Mouse (Mus musculus) 416B (cell line): ENCODE results near the gene Mtcl1.

Source experiments
- DNase-seq: peaks from one replicate; pipeline ENCODE4 v3.0.0; 2011; ENCODE audit warnings: low read depth

Mtcl1 gene

DNA sequence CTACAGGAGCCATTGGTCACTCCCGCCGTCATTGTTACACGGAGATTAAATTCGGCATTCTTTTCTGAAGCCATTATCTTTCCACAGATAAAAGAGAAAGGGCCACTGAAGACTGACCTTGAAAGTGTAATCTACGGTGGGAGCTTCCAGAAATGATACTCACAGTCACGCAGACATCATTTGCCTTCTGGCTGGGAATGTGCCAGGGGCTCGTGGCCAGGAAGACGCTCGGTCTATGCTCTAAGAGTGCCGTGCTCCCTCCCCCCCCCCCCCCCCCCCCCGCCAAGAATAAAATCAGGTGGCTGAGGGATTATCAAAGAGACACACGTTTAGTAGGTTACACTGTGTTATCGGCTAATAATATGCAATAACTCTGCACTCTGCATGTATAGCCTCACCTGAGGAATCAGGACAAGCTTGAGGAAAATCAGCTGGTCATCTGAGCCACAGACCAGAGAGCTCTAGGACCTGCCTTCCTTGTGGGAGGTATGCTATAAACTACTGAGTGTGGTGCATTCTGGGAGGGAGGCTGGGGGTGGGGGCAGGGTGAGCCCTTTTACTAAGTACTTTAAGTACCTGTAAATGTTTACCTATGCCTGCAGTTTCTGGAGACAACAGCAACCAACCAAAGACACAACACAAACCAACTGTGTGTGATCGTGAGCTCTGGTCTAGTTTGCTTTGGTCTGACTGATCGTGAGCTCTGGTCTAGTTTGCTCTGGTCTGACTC lies 87.1 kb downstream of the Mtcl1 start:
- DNase-seq = no peak

DNA sequence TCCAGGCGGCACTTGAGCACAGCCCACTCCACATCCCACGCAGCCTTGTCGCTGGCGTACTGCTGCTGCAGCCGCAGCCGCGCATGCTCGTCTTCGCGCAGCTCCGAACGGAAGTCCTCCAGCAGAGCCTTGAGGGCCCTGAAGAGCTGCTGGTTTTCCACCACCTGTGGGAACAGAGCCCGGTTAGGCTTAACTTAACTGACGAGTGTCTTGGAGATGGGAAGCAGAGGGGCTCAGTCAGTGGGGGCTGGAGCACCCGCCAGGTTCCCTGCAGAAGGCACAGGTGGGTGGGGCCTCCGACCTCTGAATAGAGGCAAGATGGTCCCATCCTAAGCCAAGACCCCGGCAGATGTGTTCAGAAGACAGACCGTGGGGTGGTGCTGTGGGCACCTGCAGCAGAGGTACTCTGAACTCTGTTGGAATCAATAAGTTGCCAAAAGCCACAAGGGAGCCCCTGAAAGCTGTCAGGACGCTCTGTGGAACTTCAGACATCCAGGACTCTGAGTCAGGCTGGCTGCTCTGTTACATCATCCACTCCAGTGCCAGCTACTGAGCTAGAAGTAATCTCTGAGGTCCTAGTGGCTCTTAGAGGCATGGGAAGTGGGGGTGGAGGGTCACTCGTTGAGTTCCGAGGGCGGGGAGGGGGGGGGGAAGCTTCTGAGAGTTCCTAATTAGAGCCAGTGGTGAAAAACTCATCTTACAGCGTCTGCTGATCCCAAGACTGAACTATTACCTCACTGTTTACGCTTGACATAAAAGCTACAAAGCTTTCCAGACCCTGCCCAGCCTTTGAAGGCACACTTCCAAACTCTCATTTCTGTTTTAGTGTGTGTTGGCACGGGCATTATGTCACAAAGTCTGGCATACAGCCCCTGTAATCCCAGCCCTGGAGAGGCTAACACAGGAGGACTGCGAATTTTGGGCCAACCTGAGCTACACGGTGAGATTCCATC lies 91.2 kb downstream of the Mtcl1 start:
- DNase-seq = no peak

DNA sequence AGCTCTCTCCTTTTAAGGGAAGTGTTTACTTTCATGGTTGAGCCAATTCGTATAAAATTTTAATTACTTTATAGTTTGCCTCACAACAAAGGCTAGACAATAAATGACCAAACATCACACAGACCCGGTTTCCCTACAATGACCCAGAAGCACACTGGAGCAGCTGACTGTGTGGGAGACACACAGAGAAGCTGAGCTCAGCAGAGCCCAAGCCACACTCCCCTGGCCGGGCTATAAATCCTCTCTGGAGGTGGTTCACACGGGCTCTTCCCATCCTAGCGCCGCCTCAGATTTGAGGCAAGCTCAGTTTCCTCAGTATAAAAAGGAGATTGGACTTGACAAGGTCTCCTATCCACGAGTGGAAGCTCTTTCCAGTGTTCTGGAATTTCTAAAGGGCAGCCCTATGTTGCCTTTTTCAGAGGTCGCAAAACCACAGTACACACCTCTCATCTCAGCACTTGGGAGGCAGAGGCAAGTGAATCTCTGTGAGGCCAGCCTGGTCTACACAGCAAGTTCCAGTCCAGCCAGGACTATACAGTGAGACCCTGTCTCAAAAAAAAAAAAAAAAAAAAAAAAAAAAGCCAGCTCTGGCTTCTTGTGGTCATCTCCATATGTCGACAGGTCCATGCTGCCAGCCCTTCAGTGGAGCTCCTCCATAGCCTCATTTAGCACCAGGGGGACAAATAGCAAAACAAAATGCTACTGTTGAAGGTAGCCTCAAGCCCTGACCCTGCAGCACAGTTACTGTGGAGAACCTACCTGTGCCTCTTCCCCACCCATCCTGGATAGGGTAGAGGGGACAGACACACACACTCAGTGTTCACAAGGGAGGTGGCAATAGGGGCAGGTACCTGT lies 92.2 kb downstream of the Mtcl1 start:
- DNase-seq = no peak

DNA sequence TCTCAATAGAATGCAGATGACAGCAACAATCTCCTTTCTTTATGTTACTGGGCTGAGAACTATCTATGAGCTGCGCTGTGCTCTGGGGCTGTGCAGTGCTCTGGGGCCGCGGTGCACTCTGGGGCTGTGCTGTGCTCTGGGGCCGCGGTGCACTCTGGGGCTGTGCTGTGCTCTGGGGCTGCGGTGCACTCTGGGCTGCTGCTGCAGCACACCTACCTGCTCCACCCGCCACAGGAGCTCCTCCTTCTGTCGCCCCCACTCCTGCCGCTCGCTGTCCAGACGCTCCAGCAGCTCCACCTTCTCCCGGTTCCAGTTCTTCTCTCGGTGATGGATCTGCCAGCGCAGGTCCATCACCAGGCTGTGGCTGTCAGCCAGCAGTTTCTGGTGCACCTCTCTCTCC lies 95.6 kb downstream of the Mtcl1 start:
- DNase-seq = no peak

DNA sequence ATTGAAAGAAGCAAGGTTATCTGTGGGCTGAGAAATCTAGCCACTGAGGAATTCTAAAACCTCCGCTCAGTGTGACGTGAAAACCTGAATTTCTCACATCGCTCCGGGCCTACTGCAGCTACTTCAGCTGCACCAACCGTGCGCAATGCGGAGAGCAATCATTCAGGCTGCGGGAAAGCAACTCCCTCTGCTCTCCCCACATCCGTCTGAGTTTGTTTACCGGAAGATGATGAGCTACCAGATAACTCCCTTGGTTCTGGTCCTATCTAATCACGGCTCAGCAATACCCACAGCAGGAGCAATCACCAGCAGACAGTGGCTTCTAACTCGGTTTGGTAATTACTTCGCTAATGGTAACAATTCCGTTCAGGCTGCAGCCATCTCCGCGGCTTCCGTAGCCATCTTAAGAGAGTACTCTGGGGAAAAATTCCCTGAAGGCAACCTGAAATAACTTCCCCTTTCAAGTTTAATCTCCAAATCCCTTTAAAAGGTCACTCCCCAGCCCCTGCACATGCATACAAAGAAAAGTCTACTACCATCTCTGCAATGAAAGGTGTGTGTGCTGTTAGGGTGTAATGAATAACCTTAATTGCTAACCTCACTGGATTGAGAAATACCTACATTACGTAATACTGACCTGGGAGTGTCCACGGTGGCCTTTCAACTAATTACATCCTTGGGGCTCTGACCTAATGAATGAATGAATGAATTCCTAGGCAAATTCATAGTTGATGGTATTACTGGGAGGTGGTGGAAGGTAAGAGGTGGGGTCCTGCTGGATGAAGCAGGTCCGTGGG lies 96.5 kb downstream of the Mtcl1 start:
- no peak for DNase-seq

DNA sequence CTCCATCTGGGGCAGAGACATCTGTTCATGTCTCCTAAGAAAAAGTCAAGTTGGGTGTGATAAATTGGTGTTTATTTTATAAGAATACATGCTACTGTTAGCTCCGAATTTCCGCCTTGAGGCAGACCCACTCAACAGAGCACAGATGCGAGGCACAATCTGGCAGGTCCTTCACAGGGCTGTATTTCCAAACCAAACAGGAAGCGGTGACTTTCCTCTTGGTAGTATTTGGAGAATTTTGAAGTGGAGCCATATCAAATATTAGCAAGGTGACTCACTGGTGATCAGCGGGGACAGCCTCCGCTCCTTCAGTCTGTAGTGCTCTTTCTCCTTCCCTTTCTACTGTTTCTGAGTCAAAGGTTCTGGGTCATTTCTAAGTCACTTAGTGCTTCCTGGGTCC lies 97.3 kb downstream of the Mtcl1 start:
- DNase-seq = no peak

DNA sequence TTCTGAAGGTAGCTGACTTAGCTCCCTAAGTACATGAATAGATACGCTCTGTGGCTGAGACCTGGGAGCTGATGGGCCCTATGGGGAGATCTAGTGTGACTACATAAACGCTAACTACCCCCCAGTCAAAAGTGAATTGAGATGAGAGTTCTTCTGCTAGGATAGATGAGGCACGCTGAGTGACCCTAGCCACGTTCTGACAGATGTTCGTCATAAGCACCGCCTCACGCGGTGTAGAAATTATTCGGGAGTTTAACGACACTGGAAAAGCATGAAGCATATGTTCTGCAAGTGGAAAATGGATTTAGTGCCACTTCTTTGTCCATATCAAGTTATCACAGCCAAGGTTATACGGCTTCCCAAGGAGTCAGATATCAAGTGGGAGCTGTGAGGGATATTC lies 98.9 kb downstream of the Mtcl1 start:
- no peak for DNase-seq

DNA sequence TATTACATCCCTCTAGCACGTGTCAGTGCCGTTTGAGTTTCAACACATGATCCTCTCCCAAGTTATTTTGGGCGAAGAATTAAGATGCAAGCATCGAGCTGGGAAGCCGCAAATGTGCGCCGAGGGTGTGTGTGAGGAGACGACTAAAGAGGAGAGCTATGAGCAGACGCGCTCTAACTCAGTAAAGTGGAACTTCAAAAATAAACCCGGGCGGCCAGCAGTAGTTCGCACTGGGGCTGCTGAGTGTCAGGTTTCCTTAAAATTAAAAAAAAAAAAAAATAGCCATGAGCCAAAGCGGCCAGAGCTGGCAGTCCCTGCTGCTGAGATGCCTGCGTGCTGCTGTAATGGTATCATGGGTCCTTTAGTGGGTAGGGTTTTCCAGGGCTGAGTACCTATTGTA lies 99.4 kb downstream of the Mtcl1 start:
- no peak for DNase-seq

DNA sequence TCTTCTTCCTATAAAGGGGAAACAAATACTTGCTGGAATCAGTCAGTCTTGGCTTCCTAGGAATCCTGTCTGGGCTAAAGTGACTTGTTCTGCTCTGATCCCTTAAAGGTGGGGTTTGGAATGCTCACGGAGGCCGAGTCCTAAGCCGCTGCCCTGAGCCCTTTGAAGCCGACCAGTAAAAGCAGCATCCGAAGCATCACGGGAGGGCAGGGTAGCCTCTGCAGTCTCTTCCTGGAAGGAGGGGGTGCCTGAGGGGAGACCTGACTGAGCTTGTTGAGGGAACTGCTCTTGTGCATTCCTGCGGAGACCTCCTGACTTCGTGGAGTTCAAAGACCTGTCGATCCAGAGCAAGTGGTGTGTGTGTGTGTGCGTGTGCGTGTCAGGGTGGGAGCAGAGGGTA lies 103.2 kb downstream of the Mtcl1 start:
- no peak for DNase-seq

DNA sequence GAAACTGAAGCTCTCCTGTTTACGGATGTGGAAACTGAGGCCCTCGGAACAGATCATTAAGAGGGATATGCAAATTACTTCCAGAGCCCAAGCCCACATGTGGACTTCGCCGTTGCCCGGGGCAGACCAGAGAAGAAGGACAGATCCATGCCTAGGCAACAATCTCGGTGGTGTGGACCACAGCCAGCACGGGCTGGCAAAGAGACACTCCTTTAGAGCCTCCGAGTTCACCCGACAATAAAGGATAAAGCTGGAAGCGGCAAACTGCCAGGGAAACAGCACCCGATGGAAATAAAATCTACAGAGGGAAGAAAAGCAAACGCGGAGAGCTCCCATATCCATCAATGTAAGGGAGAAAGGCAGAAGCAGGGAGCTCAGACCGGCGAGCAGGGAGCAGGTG lies 103.9 kb downstream of the Mtcl1 start:
- DNase-seq = no peak

DNA sequence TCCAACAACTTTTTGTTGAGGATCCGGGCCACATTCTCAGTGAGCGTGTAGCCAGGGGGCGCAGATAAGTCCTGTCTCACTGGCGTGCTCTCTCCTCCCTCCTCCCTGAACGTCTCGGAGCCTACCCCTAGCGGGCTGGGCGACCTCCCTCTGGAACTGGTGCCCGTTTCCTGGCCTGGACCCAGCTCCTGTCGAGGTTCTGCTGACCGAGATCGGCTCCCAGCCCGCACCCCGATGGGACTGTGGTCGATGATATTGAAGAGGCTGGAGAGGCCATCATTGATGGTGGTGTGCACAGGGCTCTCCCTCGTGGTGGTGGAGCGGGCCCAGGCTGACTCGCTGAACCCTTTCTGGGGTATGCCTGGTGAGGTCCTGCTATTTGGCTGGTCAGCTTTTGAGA lies 106.6 kb downstream of the Mtcl1 start:
- DNase-seq = no peak

DNA sequence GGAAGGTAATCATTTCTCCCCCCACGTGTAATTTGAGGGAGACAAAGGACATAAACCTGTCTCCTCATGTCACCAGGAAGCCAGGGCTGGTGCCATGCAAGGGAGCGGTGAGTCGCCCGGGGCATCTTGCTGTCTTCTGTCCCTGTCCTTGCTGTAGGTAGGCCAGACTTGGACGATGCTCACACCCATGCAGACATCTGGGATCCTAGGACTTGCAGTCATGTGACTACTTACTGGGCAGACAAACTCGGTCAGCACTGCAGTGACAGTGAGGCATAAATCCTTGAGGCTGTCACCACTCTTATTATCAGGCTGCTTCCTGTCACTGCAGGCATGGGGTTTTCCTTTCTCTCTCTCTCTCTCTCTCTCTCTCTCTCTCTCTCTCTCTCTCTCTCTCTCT lies 107.9 kb downstream of the Mtcl1 start:
- no peak for DNase-seq

DNA sequence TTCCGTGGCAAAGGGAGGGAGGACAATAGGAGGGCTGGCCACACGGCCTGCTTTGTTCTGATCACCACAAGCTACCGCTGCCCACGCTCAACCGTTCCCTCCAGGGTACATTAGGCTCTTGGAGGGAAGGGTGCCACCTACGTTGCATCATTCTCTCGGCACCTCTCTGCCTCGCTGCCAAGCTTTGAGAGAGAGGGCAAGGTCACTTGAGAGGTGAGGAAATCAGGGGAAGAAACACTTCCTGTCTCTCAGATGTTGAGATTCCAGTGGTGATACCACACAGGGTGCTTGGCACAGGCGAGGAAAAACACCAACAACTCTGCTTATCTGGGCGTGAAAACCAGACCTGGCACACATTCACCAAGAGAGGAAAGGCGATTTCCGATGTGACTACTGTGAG lies 108.8 kb downstream of the Mtcl1 start:
- DNase-seq = no peak

DNA sequence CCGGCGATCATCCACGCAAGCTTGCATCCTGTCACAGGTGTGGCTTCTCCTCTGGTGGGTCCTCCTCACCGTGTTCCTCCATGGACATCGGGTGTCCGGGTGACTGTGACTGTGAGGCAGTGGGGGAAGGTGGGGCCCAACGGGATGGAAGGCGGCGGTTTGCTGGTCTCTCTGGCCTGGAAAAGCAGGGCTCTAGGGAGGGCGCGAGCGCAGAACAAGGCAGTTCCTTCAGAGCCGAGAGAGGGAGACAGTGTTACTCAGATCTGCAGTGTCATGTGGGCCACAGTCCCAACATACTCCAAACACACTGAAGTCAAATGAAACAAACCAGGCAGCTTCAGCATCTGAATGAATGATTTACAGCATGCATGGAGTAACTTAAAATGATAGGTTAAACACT lies 111.6 kb downstream of the Mtcl1 start:
- DNase-seq = no peak

DNA sequence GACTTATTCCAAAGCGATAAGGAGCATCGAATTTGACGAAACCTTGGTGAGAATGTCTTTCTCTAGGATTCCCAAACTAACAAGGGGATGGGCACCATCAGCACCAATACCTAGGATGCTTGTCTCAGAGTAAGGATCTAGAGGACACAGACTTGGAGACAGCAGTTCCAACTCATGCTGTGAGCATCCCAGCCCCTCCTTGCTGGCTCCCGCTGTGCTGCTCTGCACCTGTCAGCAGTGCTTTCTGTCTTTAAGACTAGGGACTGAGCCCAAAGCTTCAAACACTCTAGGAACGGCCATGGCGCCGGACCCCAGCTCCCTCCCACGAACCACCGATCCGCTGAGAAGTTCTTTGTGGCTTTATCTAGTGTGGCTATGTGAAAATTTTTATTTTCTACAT lies 114.0 kb downstream of the Mtcl1 start:
- DNase-seq = no peak

DNA sequence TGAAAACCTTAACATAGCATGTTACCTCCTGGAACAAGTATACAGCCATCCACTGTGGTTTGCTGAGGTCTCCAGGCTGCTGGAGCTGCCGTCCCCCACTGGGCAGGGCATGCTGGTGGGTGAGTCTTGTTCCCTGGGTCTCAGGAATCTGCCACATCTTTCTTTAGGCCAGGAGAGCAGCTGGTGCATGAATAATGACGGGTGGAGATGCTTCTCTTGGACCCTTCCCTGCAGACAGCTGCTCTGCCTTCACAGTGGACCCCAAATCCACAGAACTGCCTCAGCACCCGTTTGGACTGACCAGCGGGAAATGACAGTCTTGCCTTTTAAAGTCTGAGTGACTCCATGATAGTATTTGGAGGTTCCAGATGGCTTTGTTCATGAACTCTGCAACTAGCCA lies 114.7 kb downstream of the Mtcl1 start:
- no peak for DNase-seq

DNA sequence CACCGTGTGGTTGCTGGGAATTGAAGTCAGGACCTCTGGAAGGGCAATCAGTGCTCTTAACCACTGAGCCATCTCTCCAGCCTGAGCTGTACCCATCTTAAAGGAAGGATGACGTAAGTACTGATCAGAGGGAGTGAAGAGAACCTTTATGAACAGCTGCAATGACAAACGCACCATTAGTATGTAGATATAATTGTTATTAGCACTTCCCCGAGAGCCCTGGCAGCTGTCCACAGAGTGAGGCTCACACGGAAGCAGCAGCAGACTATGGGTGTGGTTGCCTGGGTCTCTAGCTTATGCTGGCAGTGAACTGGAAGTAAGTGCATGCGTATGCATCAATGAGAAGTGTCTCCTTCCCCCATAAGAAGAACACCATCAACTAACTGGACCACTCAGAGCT lies 118.3 kb downstream of the Mtcl1 start:
- DNase-seq = no peak

DNA sequence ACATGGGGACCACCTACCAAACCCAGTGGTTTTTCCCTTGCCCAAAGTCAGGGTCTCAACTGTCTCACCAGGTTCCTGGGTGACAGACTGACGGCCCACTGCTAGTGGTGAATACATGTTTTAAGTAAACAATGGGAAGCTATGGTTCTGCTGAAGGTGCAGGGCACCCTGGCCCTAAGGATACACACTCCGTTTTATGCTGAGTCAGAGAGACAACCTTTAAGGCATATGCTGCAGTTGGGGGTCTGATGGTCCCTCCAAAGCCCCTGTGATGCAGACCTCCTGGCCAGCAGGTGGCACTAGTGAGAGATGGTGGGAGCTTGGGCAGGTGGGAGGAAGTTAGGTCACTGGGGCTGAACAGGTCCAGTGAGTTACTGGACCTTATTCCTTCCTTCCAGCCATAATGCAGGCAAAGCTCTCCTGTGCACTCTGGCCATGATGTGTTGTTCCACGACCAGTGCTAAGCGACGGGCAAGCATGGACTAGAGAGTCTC lies 123.0 kb downstream of the Mtcl1 start:
- no peak for DNase-seq

DNA sequence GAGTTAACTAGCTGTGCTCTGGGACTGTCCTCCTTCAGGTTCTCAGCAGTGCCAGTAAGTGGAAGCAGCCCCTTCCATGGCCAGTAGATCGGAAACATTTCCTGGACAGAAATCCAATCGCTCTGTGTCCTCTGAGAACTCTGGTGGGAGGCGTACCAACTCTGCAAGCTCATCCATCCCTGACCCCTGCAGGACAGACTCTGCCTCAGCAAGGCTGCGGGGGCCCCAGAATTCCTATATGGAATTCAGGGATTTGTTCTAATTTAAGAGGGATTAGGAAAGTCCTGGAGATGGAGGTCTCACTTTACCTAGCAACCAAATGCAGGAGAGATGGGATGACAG lies 123.4 kb downstream of the Mtcl1 start:
- DNase-seq = no peak

DNA sequence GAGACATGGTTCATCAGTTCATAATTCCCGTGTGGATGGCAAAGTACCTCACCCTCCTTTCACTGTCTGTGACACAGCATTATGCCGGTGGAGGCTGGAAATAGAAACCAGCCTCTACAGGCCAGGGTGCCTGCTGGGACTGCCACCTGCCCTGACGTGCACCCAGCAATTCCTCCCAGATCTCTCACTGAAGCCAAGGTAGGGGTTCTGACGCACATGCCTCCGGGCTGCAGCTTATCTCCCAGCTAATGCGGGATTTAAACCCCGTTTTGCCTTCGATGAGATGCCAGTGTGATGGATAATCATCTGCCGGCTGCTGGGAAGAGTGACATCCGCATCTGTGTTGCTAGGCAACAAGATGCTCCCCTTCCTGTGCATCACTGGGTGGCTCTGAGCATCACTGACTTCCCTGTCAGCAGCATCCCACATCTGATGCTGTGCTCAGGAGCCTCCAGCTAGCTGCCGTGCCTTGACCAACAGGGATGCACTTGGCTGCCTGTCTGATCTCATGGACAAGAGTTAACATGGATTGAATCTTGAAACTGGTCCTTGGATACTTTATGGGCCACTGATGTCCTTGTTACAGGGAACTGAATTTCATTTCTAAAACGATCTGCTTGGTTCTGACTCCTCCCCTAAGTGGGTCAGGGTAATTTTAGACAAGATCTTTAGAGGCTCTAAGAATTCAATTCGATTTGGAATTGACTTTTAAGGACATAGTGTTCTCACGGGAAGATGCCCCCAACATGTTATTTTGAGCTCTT lies 123.9 kb downstream of the Mtcl1 start:
- DNase-seq = no peak

DNA sequence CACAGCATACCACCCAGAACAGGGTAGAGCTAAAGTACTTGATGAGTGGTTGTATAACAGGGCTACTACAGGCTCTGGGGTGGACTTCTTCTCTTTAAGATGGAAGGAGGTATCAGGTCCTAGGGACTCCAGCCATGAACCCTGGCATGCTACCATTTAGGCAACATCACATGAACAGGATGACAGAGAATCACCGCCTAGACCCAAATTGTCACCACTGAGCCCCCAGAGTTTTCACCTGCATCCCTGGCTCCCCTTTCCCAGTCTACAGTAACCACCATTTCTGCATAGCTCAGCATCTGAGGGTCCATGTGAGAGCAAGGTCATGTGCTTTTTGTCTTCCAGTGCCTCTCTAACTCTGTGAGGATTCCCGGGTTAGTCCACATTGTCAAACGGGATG lies 124.7 kb downstream of the Mtcl1 start:
- no peak for DNase-seq
